Mouse (Mus musculus) CH12.LX (cell line): Measurements from ENCODE around the gene Nabp1.
A peak's percentile ranks its signal among the peaks of the same experiment; 100 is the strongest.

Source experiments
- CTCF ChIP-seq, 2 experiments: IDR thresholded peaks in 1 of 2; conservative IDR thresholded peaks in 1 of 2; 2 replicates each; pipeline ENCODE4 v1.5.1; 2011 to 2012; ENCODE audit warnings: low read depth in 2 of 2, low read length in 2 of 2, improper control_type of control experiment in 1 of 2, inconsistent platforms in 1 of 2, mild to moderate bottlenecking in 1 of 2, moderate library complexity in 1 of 2
- E2F4 ChIP-seq: IDR thresholded peaks from 2 replicates; pipeline ENCODE4 v1.6.1; 2011; ENCODE audit warnings: low read depth, low read length, improper control_type of control experiment; ENCODE audit not compliant: insufficient replicate concordance
- ELF1 ChIP-seq: IDR thresholded peaks from 2 replicates; pipeline ENCODE4 v1.6.1; 2014; ENCODE audit warnings: low read depth, mild to moderate bottlenecking, inconsistent platforms, low read length, improper control_type of control experiment
- JUND ChIP-seq: conservative IDR thresholded peaks from 2 replicates; pipeline ENCODE4 v1.6.1; 2011; ENCODE audit warnings: low read depth, low read length, improper control_type of control experiment
- POLR2A ChIP-seq: IDR thresholded peaks from 2 replicates; pipeline ENCODE4 v1.6.1; 2011; ENCODE audit warnings: low read depth, mild to moderate bottlenecking, improper control_type of control experiment, low read length
- RCOR1 ChIP-seq: conservative IDR thresholded peaks from 2 replicates; pipeline ENCODE4 v1.6.1; 2012; ENCODE audit warnings: low read depth, mild to moderate bottlenecking, inconsistent platforms, low read length, improper control_type of control experiment
- ZC3H11A ChIP-seq: IDR thresholded peaks from 2 replicates; pipeline ENCODE4 v1.6.1; 2012; ENCODE audit warnings: low read depth, mild to moderate bottlenecking, inconsistent platforms, low read length, improper control_type of control experiment

DNA sequence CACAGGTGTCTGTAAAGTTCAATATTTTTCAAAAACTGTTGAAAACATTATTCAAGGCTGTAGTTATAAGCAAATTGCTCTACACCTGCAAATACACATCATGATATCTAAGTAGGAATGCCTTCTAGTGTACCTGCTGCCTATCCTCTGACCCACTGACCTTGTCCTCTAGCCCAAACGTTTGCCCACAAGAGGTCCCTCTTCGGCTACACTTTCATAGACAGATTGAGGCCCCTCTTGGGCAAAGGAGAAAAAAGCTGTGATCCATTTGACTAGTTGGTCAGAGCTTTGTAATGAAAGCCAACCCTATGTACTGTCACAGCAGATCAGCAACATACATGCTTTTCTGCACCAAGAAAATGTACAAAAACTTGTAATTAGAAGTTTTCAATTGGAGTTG, 12.9 kb downstream of the Nabp1 start:
- TF ChIP-seq POLR2A (no peak), ELF1 (no peak), JUND (no peak), E2F4 (no peak), CTCF (conservative IDR thresholded peaks at IDR 0.05 in 1 of 2, IDR thresholded peaks at IDR 0.05 in 1 of 2; ENCODE audit: low read depth in 2 of 2, low read length in 2 of 2) (peak in 1 of 2 experiments; percentile 79; a peak in 2 of 4 replicates), ZC3H11A (peak; percentile 69), RCOR1 (0 out of 2 replicates have a peak, but pooled peaks have one; percentile 27)
